Mouse (Mus musculus) forebrain, embryonic 14.5 days (tissue): ENCODE measurements at regions not wholly inside any gene's neighbourhood (a gene's known extent, or its start where the extent isn't known, plus 50 kb on each side); places are given as distances from the start of the nearest gene placed in this dataset.
A peak's percentile ranks its signal among the peaks of the same experiment; 100 is the strongest.

Source experiments
- ATAC-seq: fragments of 200-750 bp; cut with Nextera tagmentation; 2 replicates; pipeline ENCODE4 v1.8.0; 2017; ENCODE audit warnings: mild to moderate bottlenecking, moderate library complexity
- DNase-seq: peaks from one replicate; pipeline ENCODE4 v3.0.0-alpha.2; 2015; ENCODE audit warnings: low spot score
- H3K27ac ChIP-seq: fragments of 300-500 bp; sonication (generic); 2 replicates; pipeline ENCODE4 v1.5.1; 2014; ENCODE audit warnings: low read depth, mild to moderate bottlenecking, control low read depth, low read length, moderate library complexity
- H3K27me3 ChIP-seq: fragments of 300-500 bp; sonication (generic); replicated peaks from 2 replicates; pipeline ENCODE4 v1.6.1; 2014; ENCODE audit warnings: low read length, control low read depth, mixed read lengths; ENCODE audit not compliant: control insufficient read depth, insufficient read depth
- H3K36me3 ChIP-seq: fragments of 300-500 bp; sonication (generic); 2 replicates; pipeline ENCODE4 v1.6.1; 2014; ENCODE audit warnings: low read length, control low read depth; ENCODE audit not compliant: control insufficient read depth, insufficient read depth
- H3K4me1 ChIP-seq: fragments of 300-500 bp; sonication (generic); 2 replicates; pipeline ENCODE4 v1.6.1; 2014; ENCODE audit warnings: antibody characterized with exemption, low read length, control low read depth; ENCODE audit not compliant: control insufficient read depth, insufficient read depth
- H3K4me2 ChIP-seq: fragments of 300-500 bp; sonication (generic); 2 replicates; pipeline ENCODE4 v1.6.1; 2014; ENCODE audit warnings: mild to moderate bottlenecking, control low read depth, low read length
- H3K4me3 ChIP-seq: fragments of 300-500 bp; sonication (generic); 2 replicates; pipeline ENCODE4 v1.5.1; 2014; ENCODE audit warnings: low read depth, low read length, control low read depth
- H3K9ac ChIP-seq: fragments of 300-500 bp; sonication (generic); 2 replicates; pipeline ENCODE4 v1.6.1; 2014; ENCODE audit warnings: mild to moderate bottlenecking, low read length, control low read depth, moderate library complexity
- H3K9me3 ChIP-seq: fragments of 300-500 bp; sonication (generic); replicated peaks from 2 replicates; pipeline ENCODE4 v1.6.1; 2016; ENCODE audit warnings: low read length, control low read depth, mixed read lengths; ENCODE audit not compliant: control insufficient read depth
- WGBS: fragments of 180-500 bp; shearing (Covaris S2); extraction: QIAGEN DNeasy Blood & Tissue Kit; methylation state at CpG from one replicate; pipeline ENCODE4 v1.1.7; 2014; 5-methylcytosine and 5-hydroxymethylcytosine counted together

DNA sequence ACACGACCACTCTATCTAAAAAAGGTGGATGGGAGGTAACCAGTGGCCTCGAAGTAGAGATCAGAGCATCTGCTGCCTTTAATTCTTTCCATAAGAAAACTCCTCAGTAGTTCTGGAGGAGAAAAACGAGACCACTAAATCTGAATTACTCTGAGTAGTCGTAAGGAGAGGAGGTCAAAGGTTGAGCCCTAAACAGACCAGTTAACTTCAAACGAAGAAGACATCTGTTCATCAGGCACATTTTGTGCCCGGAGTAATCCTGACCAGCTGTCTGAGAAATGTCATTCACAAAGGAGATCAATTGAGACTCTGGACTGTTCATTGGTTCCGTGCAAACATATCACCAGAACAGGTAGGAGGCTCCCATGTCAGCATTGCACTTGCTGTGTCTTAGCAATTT is 592.0 kb downstream of the Adgrl2 start:
- Histone ChIP-seq H3K27me3 (no peaks in the 10 kb centered on the region), H3K36me3 (no peaks in the 10 kb centered on the region), H3K4me2 (no peak overlapping the region), H3K4me3 (no peak overlapping the region), H3K4me1 (no peaks in the 10 kb centered on the region), H3K9me3 (no peaks in the 10 kb centered on the region), H3K9ac (no peak overlapping the region), H3K27ac (no peak overlapping the region)
- 59% methylated on average over 7 of the region's 7 CpGs for WGBS
- ATAC-seq (no peak), DNase-seq (no peak)

GRCm38 (mm10) chr3:148387550-148387949 is 602.8 kb downstream of the Adgrl2 start:
- H3K9ac ChIP-seq: no peak overlapping the region
- ATAC-seq (no peak), DNase-seq (no peak)
- 0 out of 2 replicates have a peak, but pooled peaks cover 3% of the 10 kb centered on the region for H3K9me3 ChIP-seq
- WGBS: 87% methylated on average over 6 of the region's 6 CpGs
- no peak overlapping the region for H3K4me3 ChIP-seq
- no peak overlapping the region for H3K4me2 ChIP-seq
- no peaks in the 10 kb centered on the region for H3K4me1 ChIP-seq
- H3K36me3 ChIP-seq: no peaks in the 10 kb centered on the region
- H3K27me3 ChIP-seq: no peaks in the 10 kb centered on the region
- H3K27ac ChIP-seq: no peak overlapping the region

- 0 out of 2 replicates have a peak, but pooled peaks cover 3% of the 10 kb centered on the region for H3K9me3 ChIP-seq
- H3K4me2 ChIP-seq: no peak overlapping the region
- H3K36me3 ChIP-seq: no peaks in the 10 kb centered on the region
- H3K27ac ChIP-seq: no peak overlapping the region
- no peak overlapping the region for H3K4me3 ChIP-seq
- H3K27me3 ChIP-seq: no peaks in the 10 kb centered on the region
- H3K4me1 ChIP-seq: no peaks in the 10 kb centered on the region
- 95% methylated on average over 7 of the region's 7 CpGs for WGBS
- DNase-seq (no peak), ATAC-seq (no peak)
- H3K9ac ChIP-seq: no peak overlapping the region
Observed at GRCm38 (mm10) chr3:148385712-148386111, 604.6 kb downstream of the Adgrl2 start.

GRCm38 (mm10) chr3:148381057-148381456 is 609.3 kb downstream of the Adgrl2 start:
- DNase-seq (no peak), ATAC-seq (no peak)
- H3K4me3 ChIP-seq: no peak overlapping the region
- no peaks in the 10 kb centered on the region for H3K36me3 ChIP-seq
- WGBS: 91% methylated on average over 1 of the region's 1 CpGs
- H3K27ac ChIP-seq: no peak overlapping the region
- no peaks in the 10 kb centered on the region for H3K27me3 ChIP-seq
- no peaks in the 10 kb centered on the region for H3K4me1 ChIP-seq
- H3K9me3 ChIP-seq: 0 out of 2 replicates have a peak, but pooled peaks cover 3% of the 10 kb centered on the region
- H3K4me2 ChIP-seq: no peak overlapping the region
- H3K9ac ChIP-seq: no peak overlapping the region

GRCm38 (mm10) chr3:148363331-148363730 is 627.0 kb downstream of the Adgrl2 start:
- Histone ChIP-seq H3K36me3 (no peaks in the 10 kb centered on the region), H3K27me3 (no peaks in the 10 kb centered on the region), H3K4me3 (no peak overlapping the region), H3K4me1 (no peaks in the 10 kb centered on the region), H3K27ac (no peak overlapping the region), H3K9ac (no peak overlapping the region), H3K4me2 (no peak overlapping the region), H3K9me3 (no peaks in the 10 kb centered on the region)
- no peak for DNase-seq
- ATAC-seq: no peak
- 85% methylated on average over 5 of the region's 5 CpGs for WGBS

DNA sequence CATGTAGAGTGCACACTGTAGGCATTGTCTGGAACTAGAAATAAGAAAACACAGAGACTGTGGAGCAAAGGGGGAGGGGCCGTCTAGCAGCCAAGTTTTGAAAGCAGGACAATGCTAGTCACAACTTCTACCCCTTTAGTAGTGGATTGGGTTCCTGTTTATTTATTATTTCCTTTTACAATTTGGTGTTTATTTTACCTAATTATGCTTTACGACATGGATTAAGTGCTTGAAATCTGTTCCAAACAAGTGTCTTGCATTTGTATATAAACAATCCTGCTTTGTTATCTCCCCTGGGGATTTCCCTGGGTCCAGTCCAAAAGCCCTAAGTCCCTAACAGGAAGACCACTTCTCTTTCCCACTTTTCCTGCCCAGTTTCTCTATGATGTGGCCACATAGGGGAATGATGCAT is 627.9 kb downstream of the Adgrl2 start:
- Histone ChIP-seq H3K4me1 (no peaks in the 10 kb centered on the region), H3K27ac (no peak overlapping the region)
- WGBS: 23% methylated on average over 2 of the region's 2 CpGs

DNA sequence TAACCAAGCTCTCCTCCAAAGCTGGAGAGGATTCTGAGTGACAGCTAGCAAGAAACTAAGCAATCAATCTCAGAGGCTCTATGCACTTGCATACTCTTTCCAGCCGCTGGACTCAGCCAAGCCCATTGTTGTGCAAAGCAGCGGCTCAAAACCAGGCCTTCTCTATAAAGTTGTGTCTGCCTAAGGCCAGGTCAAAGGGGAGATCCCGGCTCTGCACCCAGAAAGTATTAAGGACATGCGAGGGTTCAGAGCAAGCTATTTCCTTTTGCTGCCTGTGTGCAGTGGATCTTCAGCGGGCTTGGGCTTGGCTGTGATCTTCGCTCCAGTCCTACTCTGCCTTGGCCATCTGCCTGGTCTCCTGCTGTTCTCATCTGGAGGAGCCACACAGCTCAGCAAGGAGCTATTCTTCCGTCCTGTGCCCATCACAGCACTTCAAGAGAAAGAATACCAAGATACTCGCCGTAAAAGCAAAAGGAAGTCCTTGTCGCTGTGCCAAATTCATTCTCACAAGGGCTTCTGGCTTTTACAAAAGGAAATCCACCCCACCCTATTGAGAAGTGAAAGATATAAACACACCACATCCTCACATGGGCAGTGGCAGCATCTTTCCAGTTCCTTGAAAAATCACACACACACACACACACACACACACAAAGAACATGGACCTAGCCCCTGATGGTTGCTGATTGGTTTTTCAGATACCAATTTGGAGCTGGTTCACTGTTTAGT is 646.6 kb downstream of the Adgrl2 start:
- H3K4me1 ChIP-seq: peaks cover 6% of the 10 kb centered on the region
- no peak overlapping the region for H3K4me3 ChIP-seq
- ATAC-seq (peak; percentile 88), DNase-seq (peak; percentile 76)
- peak overlapping the region; percentile 3; the same call in 1 of the 2 replicates for H3K27ac ChIP-seq
- H3K4me2 ChIP-seq: peak overlapping the region; percentile 29
- WGBS: 1% methylated on average over 10 of the region's 10 CpGs
- no peaks in the 10 kb centered on the region for H3K36me3 ChIP-seq
- no peaks in the 10 kb centered on the region for H3K27me3 ChIP-seq
- no peaks in the 10 kb centered on the region for H3K9me3 ChIP-seq
- no peak overlapping the region for H3K9ac ChIP-seq

More for the DNA sequence above, 627.9 kb downstream of the Adgrl2 start:
- no peak overlapping the region for H3K4me2 ChIP-seq
- ATAC-seq: no peak
- no peaks in the 10 kb centered on the region for H3K9me3 ChIP-seq
- H3K36me3 ChIP-seq: no peaks in the 10 kb centered on the region
- H3K27me3 ChIP-seq: no peaks in the 10 kb centered on the region
- no peak overlapping the region for H3K4me3 ChIP-seq
- DNase-seq: peak; percentile 34
- no peak overlapping the region for H3K9ac ChIP-seq

DNA sequence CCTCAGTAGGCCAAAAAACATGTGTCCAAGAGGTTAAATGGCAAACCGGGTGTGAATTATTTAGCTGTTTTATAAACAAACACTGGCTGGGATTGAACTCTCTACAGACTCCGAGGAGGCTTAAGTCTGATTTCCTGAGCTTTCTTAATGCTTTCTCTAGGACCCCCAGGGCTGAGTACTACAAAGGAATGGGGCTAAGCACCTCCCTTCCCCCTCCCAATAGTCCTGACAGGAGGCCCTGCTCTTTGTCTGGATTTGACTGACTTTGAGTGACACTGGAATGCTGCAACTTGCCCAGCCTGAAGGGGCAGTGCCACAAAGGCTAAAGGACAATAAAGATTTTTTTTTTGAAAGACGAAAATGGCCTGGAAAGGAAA is 647.1 kb downstream of the Adgrl2 start:
- ATAC-seq (peak; percentile 81), DNase-seq (peak; percentile 65)
- 3% methylated on average over 3 of the region's 3 CpGs for WGBS
- Histone ChIP-seq H3K36me3 (no peaks in the 10 kb centered on the region), H3K9ac (no peak overlapping the region), H3K27me3 (no peaks in the 10 kb centered on the region), H3K4me1 (peaks cover 6% of the 10 kb centered on the region), H3K4me2 (peak overlapping the region; percentile 29), H3K9me3 (no peaks in the 10 kb centered on the region), H3K4me3 (no peak overlapping the region), H3K27ac (0 out of 2 replicates have a peak overlapping the region, but pooled peaks have one; percentile 3)

DNA sequence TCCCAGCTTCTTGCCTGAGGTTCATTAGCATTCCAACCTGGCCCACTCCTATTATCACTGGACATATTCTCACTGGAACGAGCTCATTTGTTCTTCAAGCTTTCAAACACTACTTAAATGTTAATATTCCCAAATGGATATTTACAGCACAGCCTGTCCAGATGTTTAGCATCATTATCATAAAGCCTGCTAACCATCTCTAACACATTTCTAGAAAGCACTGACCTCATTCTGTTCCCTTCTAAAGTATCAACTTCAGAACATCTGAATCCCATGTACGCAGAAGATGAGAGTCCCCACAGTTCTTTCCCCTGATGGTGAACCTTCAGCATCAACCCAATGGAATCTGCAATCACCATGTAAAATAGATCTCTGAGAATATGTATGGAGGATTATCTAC is 651.1 kb downstream of the Adgrl2 start:
- Histone ChIP-seq H3K27ac (no peak overlapping the region), H3K4me2 (no peak overlapping the region), H3K4me3 (no peak overlapping the region), H3K27me3 (no peaks in the 10 kb centered on the region), H3K4me1 (peaks cover 6% of the 10 kb centered on the region), H3K9ac (no peak overlapping the region), H3K9me3 (no peaks in the 10 kb centered on the region), H3K36me3 (no peaks in the 10 kb centered on the region)
- DNase-seq: no peak
- 84% methylated on average over 2 of the region's 2 CpGs for WGBS
- ATAC-seq: no peak
